Mouse (Mus musculus) heart, adult 2 months (tissue): ENCODE measurements around the gene Tcaim.

ENCODE experiments used
- CTCF ChIP-seq: fragments of 200-600 bp; IDR thresholded peaks from 2 replicates; pipeline ENCODE4 v1.8.1; 2022; ENCODE audit warnings: antibody characterized with exemption, mild to moderate bottlenecking, moderate library complexity
- EP300 ChIP-seq: fragments of 200-500 bp; IDR thresholded peaks from 2 replicates; pipeline ENCODE4 v1.6.1; 2011; ENCODE audit warnings: low read depth, low read length, control low read depth; ENCODE audit not compliant: insufficient read depth
- POLR2A ChIP-seq: fragments of 200-500 bp; IDR thresholded peaks from 2 replicates; pipeline ENCODE4 v1.6.1; 2011; ENCODE audit warnings: mild to moderate bottlenecking, low read depth, low read length, control low read depth; ENCODE audit not compliant: insufficient read depth

- no peak for TF ChIP-seq CTCF
- no peak for TF ChIP-seq EP300
- TF ChIP-seq POLR2A: no peak
These were observed 80.0 kb downstream of the Tcaim start, which contains the start of gene Zkscan7 for GRCm38 (mm10) chr9:122885385-122885784.
